Mouse (Mus musculus): ENCODE measurements around the gene Tmem269. TPM values are rescaled to one million over a fixed set of nuclear protein-coding genes. Genes with fewer than 3 reads are reported as not detected.
A peak's percentile ranks its signal among the peaks of the same experiment; 100 is the strongest.

Gene Tmem269
- polyA plus RNA-seq, 1 experiment from 2014 or later = not detected

DNA sequence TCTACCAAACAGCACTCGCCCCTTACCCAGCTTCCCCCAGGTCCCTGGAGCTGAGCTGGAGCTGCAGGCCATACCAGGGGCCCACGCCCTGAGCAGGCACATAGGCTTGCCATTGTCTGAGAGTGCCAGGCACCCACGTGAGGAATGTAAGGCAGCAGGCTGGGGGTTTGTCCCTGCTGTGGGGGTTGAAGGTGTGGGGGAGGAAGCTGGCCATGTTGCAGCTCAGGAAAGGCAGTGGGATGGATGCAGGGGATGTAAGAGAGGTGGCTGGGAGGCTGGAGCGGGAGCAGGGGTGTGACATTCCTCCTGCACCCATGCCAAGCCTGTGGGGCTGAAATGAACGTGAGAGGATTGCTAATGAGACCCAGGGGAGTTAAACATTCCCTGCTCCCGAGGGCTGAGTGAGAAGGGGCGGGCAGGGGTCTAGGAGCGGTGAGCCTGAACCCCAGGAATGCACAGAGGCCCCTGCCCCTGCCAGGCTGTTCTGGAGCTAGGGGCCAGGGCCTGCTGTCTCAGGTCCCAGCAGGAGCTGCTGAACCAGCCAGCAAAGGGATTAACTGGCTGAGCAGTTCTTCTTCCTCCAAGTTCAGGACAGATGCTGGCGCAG is 36.1 kb upstream of the Tmem269 start:
- no peaks in the 10 kb centered on the region for H3K36me3 ChIP-seq (ENCODE audit: control insufficient read depth, insufficient read depth, low read length)
- H3K27ac ChIP-seq (ENCODE audit: low read depth, low read length) = peak overlapping the region; percentile 0; the same call in 1 of the 2 replicates
- H3K9me3 ChIP-seq (ENCODE audit: control insufficient read depth, low read length) = no peaks in the 10 kb centered on the region
- H3K27me3 ChIP-seq (ENCODE audit: control insufficient read depth, insufficient read depth, low read length) = no peaks in the 10 kb centered on the region
- DNase-seq (ENCODE audit: low spot score) (peak; percentile 61), ATAC-seq (replicated peaks; ENCODE audit: low FRiP score) (peak; percentile 67)
- peaks cover 10% of the 10 kb centered on the region; the same call in 1 of the 2 replicates for H3K4me1 ChIP-seq (replicated peaks; ENCODE audit: control insufficient read depth, insufficient read depth, low read length)
- H3K4me3 ChIP-seq (ENCODE audit: low read depth, low read length) = no peak overlapping the region
- H3K9ac ChIP-seq (ENCODE audit: low read length) = peak overlapping the region; percentile 23
- no peak overlapping the region for H3K4me2 ChIP-seq (ENCODE audit: low read depth, low read length, severe bottlenecking)
- WGBS = 32% methylated on average over 9 of the region's 9 CpGs

DNA sequence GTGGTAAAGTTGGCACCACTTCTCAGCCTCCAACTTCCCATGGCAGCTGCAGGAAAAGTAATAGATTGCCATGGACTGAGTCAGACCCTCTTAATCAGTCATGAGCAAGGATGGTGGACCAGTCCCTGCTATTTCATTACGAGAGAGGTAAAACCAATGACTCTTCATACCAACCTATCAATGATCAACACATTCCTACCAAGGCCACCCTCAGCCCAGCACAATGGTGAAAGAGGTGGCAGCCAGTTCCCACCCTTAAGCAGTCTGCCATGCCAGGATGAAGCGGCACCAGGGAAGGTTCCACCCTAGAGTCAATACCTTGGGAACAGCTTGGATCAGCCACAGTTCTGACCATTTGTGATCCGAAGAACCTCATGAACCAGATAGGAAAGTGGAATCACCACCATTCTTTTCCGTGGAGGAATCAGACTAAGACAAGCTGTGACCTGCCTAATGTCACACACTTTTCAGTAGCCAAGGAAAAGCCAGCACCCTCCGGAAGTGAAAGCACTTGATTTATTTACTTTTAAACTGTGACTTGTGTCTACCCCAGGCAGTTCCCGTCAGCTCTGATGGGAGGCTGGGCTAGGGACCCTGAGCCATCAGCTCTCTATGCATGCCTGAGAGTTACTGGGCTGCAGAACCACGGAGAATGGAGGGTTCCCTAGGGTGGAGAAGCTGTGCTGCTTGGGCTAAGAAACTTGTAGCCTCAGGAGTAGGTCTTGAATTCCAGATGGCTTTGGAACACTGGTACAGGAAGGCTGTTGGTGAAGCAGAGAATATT is 34.2 kb upstream of the Tmem269 start:
- Histone ChIP-seq H3K9ac (ENCODE audit: low read length) (no peak overlapping the region), H3K36me3 (ENCODE audit: control insufficient read depth, insufficient read depth, low read length) (no peaks in the 10 kb centered on the region), H3K4me1 (replicated peaks; ENCODE audit: control insufficient read depth, insufficient read depth, low read length) (peaks cover 17% of the 10 kb centered on the region; the same call in 1 of the 2 replicates), H3K9me3 (ENCODE audit: control insufficient read depth, low read length) (no peaks in the 10 kb centered on the region), H3K27ac (ENCODE audit: low read depth, low read length) (no peak overlapping the region), H3K4me2 (ENCODE audit: low read depth, low read length, severe bottlenecking) (no peak overlapping the region), H3K27me3 (ENCODE audit: control insufficient read depth, insufficient read depth, low read length) (no peaks in the 10 kb centered on the region), H3K4me3 (ENCODE audit: low read depth, low read length) (no peak overlapping the region)
- DNase-seq (ENCODE audit: low spot score) (no peak), ATAC-seq (replicated peaks; ENCODE audit: low FRiP score) (no peak)
- 80% methylated on average over 7 of the region's 7 CpGs for WGBS

- 86% methylated on average over 11 of the region's 11 CpGs for WGBS
- peaks cover 2% of the 10 kb centered on the region; the same call in 1 of the 2 replicates for H3K36me3 ChIP-seq (ENCODE audit: control insufficient read depth, insufficient read depth, low read length)
- no peak overlapping the region for H3K27ac ChIP-seq (ENCODE audit: low read depth, low read length)
Measured at GRCm38 (mm10) chr4:119248407-119248965, 30.5 kb upstream of the Tmem269 start.

GRCm38 (mm10) chr4:119247462-119248235 is 29.6 kb upstream of the Tmem269 start:
- Histone ChIP-seq H3K9me3 (ENCODE audit: control insufficient read depth, low read length) (no peaks in the 10 kb centered on the region), H3K4me1 (replicated peaks; ENCODE audit: control insufficient read depth, insufficient read depth, low read length) (peaks cover 7% of the 10 kb centered on the region; the same call in 1 of the 2 replicates), H3K4me3 (ENCODE audit: low read depth, low read length) (no peak overlapping the region), H3K36me3 (ENCODE audit: control insufficient read depth, insufficient read depth, low read length) (peaks cover 2% of the 10 kb centered on the region; the same call in 1 of the 2 replicates), H3K27ac (ENCODE audit: low read depth, low read length) (no peak overlapping the region), H3K27me3 (ENCODE audit: control insufficient read depth, insufficient read depth, low read length) (no peaks in the 10 kb centered on the region), H3K4me2 (ENCODE audit: low read depth, low read length, severe bottlenecking) (no peak overlapping the region), H3K9ac (ENCODE audit: low read length) (no peak overlapping the region)
- 24% methylated on average over 13 of the region's 13 CpGs for WGBS
- DNase-seq (ENCODE audit: low spot score) (peak; percentile 79), ATAC-seq (replicated peaks; ENCODE audit: low FRiP score) (peak; percentile 74)

More at GRCm38 (mm10) chr4:119248407-119248965, 30.5 kb upstream of the Tmem269 start:
- DNase-seq (ENCODE audit: low spot score) (no peak), ATAC-seq (replicated peaks; ENCODE audit: low FRiP score) (no peak)
- Histone ChIP-seq H3K4me1 (replicated peaks; ENCODE audit: control insufficient read depth, insufficient read depth, low read length) (peaks cover 7% of the 10 kb centered on the region; the same call in 1 of the 2 replicates), H3K4me3 (ENCODE audit: low read depth, low read length) (no peak overlapping the region), H3K9me3 (ENCODE audit: control insufficient read depth, low read length) (no peaks in the 10 kb centered on the region), H3K27me3 (ENCODE audit: control insufficient read depth, insufficient read depth, low read length) (no peaks in the 10 kb centered on the region), H3K9ac (ENCODE audit: low read length) (no peak overlapping the region), H3K4me2 (ENCODE audit: low read depth, low read length, severe bottlenecking) (no peak overlapping the region)

- peaks cover 2% of the 10 kb centered on the region; the same call in 1 of the 2 replicates for H3K36me3 ChIP-seq (ENCODE audit: control insufficient read depth, insufficient read depth, low read length)
- no peaks in the 10 kb centered on the region for H3K27me3 ChIP-seq (ENCODE audit: control insufficient read depth, insufficient read depth, low read length)
- WGBS = 79% methylated on average over 14 of the region's 14 CpGs
- no peak for ATAC-seq (replicated peaks; ENCODE audit: low FRiP score)
- no peak overlapping the region for H3K27ac ChIP-seq (ENCODE audit: low read depth, low read length)
- H3K4me3 ChIP-seq (ENCODE audit: low read depth, low read length) = no peak overlapping the region
- no peak overlapping the region for H3K9ac ChIP-seq (ENCODE audit: low read length)
- H3K4me2 ChIP-seq (ENCODE audit: low read depth, low read length, severe bottlenecking) = no peak overlapping the region
- no peak for DNase-seq (ENCODE audit: low spot score)
- no peaks in the 10 kb centered on the region for H3K9me3 ChIP-seq (ENCODE audit: control insufficient read depth, low read length)
- H3K4me1 ChIP-seq (replicated peaks; ENCODE audit: control insufficient read depth, insufficient read depth, low read length) = peaks cover 7% of the 10 kb centered on the region; the same call in 1 of the 2 replicates
Measured at GRCm38 (mm10) chr4:119246688-119247225, 28.7 kb upstream of the Tmem269 start.

DNA sequence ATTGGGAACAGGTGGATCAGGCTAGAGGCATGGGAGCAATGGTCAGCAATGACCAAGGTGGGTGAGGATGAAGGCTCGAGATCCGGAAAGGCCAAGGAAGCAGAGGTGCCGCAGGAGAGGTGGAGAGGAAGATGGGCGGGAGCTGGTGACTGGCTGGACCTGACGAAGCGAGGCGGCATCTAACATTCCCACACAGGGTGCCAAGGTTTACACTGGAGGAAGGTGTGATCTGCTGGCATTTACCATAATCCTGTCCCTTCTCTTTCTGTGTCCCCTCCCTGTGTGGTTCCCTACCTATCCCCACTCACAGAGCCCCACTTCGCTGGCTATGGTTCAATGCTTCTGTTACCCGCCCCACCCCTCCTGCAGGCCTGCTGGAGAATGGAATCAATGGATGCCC is 27.9 kb upstream of the Tmem269 start:
- ATAC-seq (replicated peaks; ENCODE audit: low FRiP score) (no peak), DNase-seq (ENCODE audit: low spot score) (no peak)
- peaks cover 2% of the 10 kb centered on the region; the same call in 1 of the 2 replicates for H3K36me3 ChIP-seq (ENCODE audit: control insufficient read depth, insufficient read depth, low read length)
- no peak overlapping the region for H3K4me3 ChIP-seq (ENCODE audit: low read depth, low read length)
- 82% methylated on average over 9 of the region's 9 CpGs for WGBS
- no peak overlapping the region for H3K27ac ChIP-seq (ENCODE audit: low read depth, low read length)
- H3K27me3 ChIP-seq (ENCODE audit: control insufficient read depth, insufficient read depth, low read length) = no peaks in the 10 kb centered on the region
- H3K4me1 ChIP-seq (replicated peaks; ENCODE audit: control insufficient read depth, insufficient read depth, low read length) = peaks cover 7% of the 10 kb centered on the region; the same call in 1 of the 2 replicates
- H3K4me2 ChIP-seq (ENCODE audit: low read depth, low read length, severe bottlenecking) = no peak overlapping the region
- no peaks in the 10 kb centered on the region for H3K9me3 ChIP-seq (ENCODE audit: control insufficient read depth, low read length)
- H3K9ac ChIP-seq (ENCODE audit: low read length) = no peak overlapping the region

GRCm38 (mm10) chr4:119245556-119245955 is 27.5 kb upstream of the Tmem269 start:
- ATAC-seq (replicated peaks; ENCODE audit: low FRiP score) (no peak), DNase-seq (ENCODE audit: low spot score) (no peak)
- no peak overlapping the region for H3K4me3 ChIP-seq (ENCODE audit: low read depth, low read length)
- peaks cover 7% of the 10 kb centered on the region; the same call in 1 of the 2 replicates for H3K4me1 ChIP-seq (replicated peaks; ENCODE audit: control insufficient read depth, insufficient read depth, low read length)
- no peak overlapping the region for H3K27ac ChIP-seq (ENCODE audit: low read depth, low read length)
- H3K27me3 ChIP-seq (ENCODE audit: control insufficient read depth, insufficient read depth, low read length) = no peaks in the 10 kb centered on the region
- H3K9me3 ChIP-seq (ENCODE audit: control insufficient read depth, low read length) = no peaks in the 10 kb centered on the region
- H3K9ac ChIP-seq (ENCODE audit: low read length) = no peak overlapping the region
- no peak overlapping the region for H3K4me2 ChIP-seq (ENCODE audit: low read depth, low read length, severe bottlenecking)
- H3K36me3 ChIP-seq (ENCODE audit: control insufficient read depth, insufficient read depth, low read length) = peaks cover 2% of the 10 kb centered on the region; the same call in 1 of the 2 replicates
- WGBS = 85% methylated on average over 7 of the region's 7 CpGs
